Mouse (Mus musculus) liver, postnatal 0 days (tissue): ENCODE data around the gene Flywch1.

Experiments
- CTCF ChIP-seq: sonication (generic); IDR thresholded peaks from 2 replicates; pipeline ENCODE4 v1.5.1; 2016; ENCODE audit warnings: antibody characterized with exemption, low read depth
- EP300 ChIP-seq: IDR thresholded peaks from 2 replicates; pipeline ENCODE4 v1.6.1; 2016; ENCODE audit warnings: antibody characterized with exemption, low read depth, mild to moderate bottlenecking

GRCm38 (mm10) chr17:23790269-23791078 lies 19.1 kb upstream of the Flywch1 start, which contains the start of gene Srrm2:
- TF ChIP-seq CTCF, result 0 out of 2 replicates have a peak, but pooled peaks have one; percentile 2
- no peak for TF ChIP-seq EP300
